Mouse (Mus musculus) limb, embryonic 15.5 days (tissue): ENCODE measurements around the gene Ankrd10. TPM values are rescaled to one million over a fixed set of nuclear protein-coding genes. Genes with fewer than 3 reads are reported as not detected.
"Not testable (repeated sequence)": the region's sequence is repeated elsewhere in the genome, so short reads cannot be mapped to it uniquely, and the experiment has no call there.

Experiments
- ATAC-seq: fragments of 200-750 bp; cut with Nextera tagmentation; 2 replicates; pipeline ENCODE4 v1.8.0; 2017; ENCODE audit warnings: low read depth, moderate TSS enrichment; ENCODE audit not compliant: insufficient number of reproducible peaks, low FRiP score, low TSS enrichment
- H3K27ac ChIP-seq: fragments of 300-500 bp; sonication (generic); 2 replicates; pipeline ENCODE4 v1.5.1; 2015; ENCODE audit warnings: moderate library complexity, mild to moderate bottlenecking, inconsistent platforms
- H3K27me3 ChIP-seq: fragments of 300-500 bp; sonication (generic); 2 replicates; pipeline ENCODE4 v1.6.1; 2015; ENCODE audit warnings: inconsistent platforms
- H3K36me3 ChIP-seq: fragments of 300-500 bp; sonication (generic); 2 replicates; pipeline ENCODE4 v1.6.1; 2015; ENCODE audit warnings: inconsistent platforms
- H3K4me1 ChIP-seq: fragments of 300-500 bp; sonication (generic); 2 replicates; pipeline ENCODE4 v1.6.1; 2015; ENCODE audit warnings: inconsistent platforms
- H3K4me2 ChIP-seq: fragments of 300-500 bp; sonication (generic); 2 replicates; pipeline ENCODE4 v1.6.1; 2015; ENCODE audit warnings: mild to moderate bottlenecking, inconsistent platforms
- H3K4me3 ChIP-seq: fragments of 300-500 bp; sonication (generic); 2 replicates; pipeline ENCODE4 v1.5.1; 2015; ENCODE audit warnings: mild to moderate bottlenecking, inconsistent platforms
- H3K9ac ChIP-seq: fragments of 300-500 bp; sonication (generic); 2 replicates; pipeline ENCODE4 v1.6.1; 2015; ENCODE audit warnings: inconsistent platforms
- H3K9me3 ChIP-seq: fragments of 300-500 bp; sonication (generic); 2 replicates; pipeline ENCODE4 v1.6.1; 2016; ENCODE audit warnings: inconsistent platforms
- WGBS: fragments of 180-500 bp; shearing (Covaris S2); methylation state at CpG from one replicate; pipeline ENCODE4 v1.1.7; 2015; 5-methylcytosine and 5-hydroxymethylcytosine counted together
- polyA plus RNA-seq: library from polyadenylated mRNA; unstranded; fragments of >200 nt; fragmentation: Nextera tagmentation; extraction: Ambion mirVana; gene quantifications from 2 replicates; pipeline ENCODE4 v1.2.1, GENCODE M21; 2015

Gene Ankrd10
- polyA plus RNA-seq: 83.0 and 88.2 TPM in 2 replicates

DNA sequence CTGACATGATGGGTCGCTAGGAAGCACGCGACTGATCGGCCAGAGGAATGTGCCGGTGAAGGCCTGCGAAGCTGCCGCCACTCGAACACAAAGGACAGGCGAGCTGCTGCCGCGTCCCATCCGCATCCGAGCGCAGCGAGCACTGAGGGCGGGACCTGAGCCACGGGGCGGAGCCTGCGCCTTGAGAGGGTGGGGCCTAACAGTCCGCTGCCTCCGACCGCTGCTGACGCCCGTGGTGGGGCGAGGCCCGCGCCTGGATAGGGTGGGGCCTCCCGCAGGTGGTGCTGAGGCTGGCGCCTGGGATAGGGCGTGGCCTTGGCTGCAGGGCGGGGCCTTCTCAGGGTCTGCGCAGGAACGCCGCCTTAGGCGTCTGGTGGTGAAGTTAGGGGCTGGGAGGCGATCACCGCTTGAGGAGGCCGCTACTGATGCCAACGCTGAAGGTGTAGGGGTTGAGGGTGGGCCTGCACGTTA is at the start of gene Ankrd10:
Gene Ankrd10 (minus strand): TSS at position 147 of the 471 bp plus-strand sequence.
- H3K27me3 ChIP-seq: no peaks in the 10 kb centered on the region
- H3K4me3 ChIP-seq: peak within 1 kb of the TSS; percentile 99
- no peaks in the 10 kb centered on the region for H3K9me3 ChIP-seq
- ATAC-seq: peak; percentile 93
- under 1% methylated on average over 40 of the region's 40 CpGs for WGBS
- H3K4me1 ChIP-seq: peaks cover 42% of the 10 kb centered on the region
- peaks cover 12% of the 10 kb centered on the region for H3K36me3 ChIP-seq
- H3K4me2 ChIP-seq: peak within 1 kb of the TSS; percentile 83
- H3K9ac ChIP-seq: peak within 1 kb of the TSS; percentile 93
- peak within 1 kb of the TSS; percentile 98 for H3K27ac ChIP-seq

- Histone ChIP-seq H3K4me2 (no peak overlapping the region), H3K9ac (no peak overlapping the region), H3K27me3 (no peaks in the 10 kb centered on the region), H3K4me3 (no peak overlapping the region), H3K36me3 (no peaks in the 10 kb centered on the region), H3K4me1 (no peaks in the 10 kb centered on the region), H3K9me3 (no peaks in the 10 kb centered on the region), H3K27ac (no peak overlapping the region)
- no peak for ATAC-seq
- 74% methylated on average over 7 of the region's 7 CpGs for WGBS
These were observed 49.0 kb upstream of the Ankrd10 start for GRCm38 (mm10) chr8:11684558-11684957.

- H3K4me1 ChIP-seq: no peaks in the 10 kb centered on the region
- H3K27me3 ChIP-seq: no peaks in the 10 kb centered on the region
- no peak overlapping the region for H3K9ac ChIP-seq
- ATAC-seq: no peak
- H3K36me3 ChIP-seq: no peaks in the 10 kb centered on the region
- no peak overlapping the region for H3K27ac ChIP-seq
- H3K4me2 ChIP-seq: no peak overlapping the region
- no peak overlapping the region for H3K4me3 ChIP-seq
- 64% methylated on average over 2 of the region's 2 CpGs for WGBS
- H3K9me3 ChIP-seq: no peaks in the 10 kb centered on the region
These were observed 32.8 kb upstream of the Ankrd10 start for GRCm38 (mm10) chr8:11668308-11668707.

DNA sequence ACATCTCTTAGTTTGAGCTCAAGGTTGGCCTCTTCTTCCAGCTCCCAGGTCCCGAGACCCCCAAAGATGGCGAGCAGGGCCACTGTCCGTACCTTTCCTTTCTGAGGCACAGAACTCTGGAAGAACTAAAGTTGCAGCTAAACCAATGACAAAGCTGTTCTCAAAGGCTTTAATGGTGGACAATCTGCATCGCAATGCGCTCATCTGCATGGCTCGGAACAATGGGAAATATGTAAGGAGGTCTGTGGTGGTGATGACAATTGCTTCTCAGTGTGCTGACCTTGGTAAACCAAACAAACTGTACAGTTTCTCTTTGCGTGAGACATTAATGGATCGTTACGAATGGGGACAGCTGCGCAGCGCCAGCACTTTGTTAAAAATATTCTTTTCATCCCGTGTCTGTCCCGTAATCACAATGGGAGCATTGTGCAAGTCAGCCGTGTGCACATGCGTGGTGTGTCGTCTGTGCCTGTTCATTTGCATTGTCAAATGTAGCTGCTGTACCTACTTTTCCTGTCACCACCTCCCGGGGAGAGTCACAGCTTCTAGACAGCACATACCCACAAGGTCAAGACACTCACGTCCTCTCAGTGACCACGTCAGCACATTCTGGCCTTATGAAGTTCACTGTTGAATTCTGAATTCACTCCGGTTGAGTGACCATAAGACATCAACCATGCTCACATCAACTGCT is 30.6 kb upstream of the Ankrd10 start:
- not testable (repeated sequence) for H3K4me3 ChIP-seq, H3K9me3 ChIP-seq, H3K36me3 ChIP-seq, H3K27me3 ChIP-seq, H3K4me2 ChIP-seq, H3K4me1 ChIP-seq, H3K9ac ChIP-seq, H3K27ac ChIP-seq, ATAC-seq
- 86% methylated on average over 20 of the region's 20 CpGs for WGBS

GRCm38 (mm10) chr8:11661969-11662368 is 26.4 kb upstream of the Ankrd10 start:
- 84% methylated on average over 3 of the region's 3 CpGs for WGBS

GRCm38 (mm10) chr8:11650021-11650420 is 14.5 kb upstream of the Ankrd10 start:
- no peak for ATAC-seq
- Histone ChIP-seq H3K9ac (no peak overlapping the region), H3K4me1 (peaks cover 9% of the 10 kb centered on the region; the same call in 1 of the 2 replicates), H3K4me3 (no peak overlapping the region), H3K4me2 (no peak overlapping the region), H3K36me3 (no peaks in the 10 kb centered on the region), H3K27ac (no peak overlapping the region), H3K9me3 (no peaks in the 10 kb centered on the region), H3K27me3 (no peaks in the 10 kb centered on the region)
- WGBS: 88% methylated on average over 5 of the region's 5 CpGs

More at GRCm38 (mm10) chr8:11661969-11662368, 26.4 kb upstream of the Ankrd10 start:
- Histone ChIP-seq H3K4me2 (no peak overlapping the region), H3K27ac (no peak overlapping the region), H3K4me3 (no peak overlapping the region), H3K36me3 (no peaks in the 10 kb centered on the region), H3K27me3 (no peaks in the 10 kb centered on the region), H3K4me1 (no peaks in the 10 kb centered on the region), H3K9me3 (no peaks in the 10 kb centered on the region), H3K9ac (no peak overlapping the region)
- no peak for ATAC-seq

DNA sequence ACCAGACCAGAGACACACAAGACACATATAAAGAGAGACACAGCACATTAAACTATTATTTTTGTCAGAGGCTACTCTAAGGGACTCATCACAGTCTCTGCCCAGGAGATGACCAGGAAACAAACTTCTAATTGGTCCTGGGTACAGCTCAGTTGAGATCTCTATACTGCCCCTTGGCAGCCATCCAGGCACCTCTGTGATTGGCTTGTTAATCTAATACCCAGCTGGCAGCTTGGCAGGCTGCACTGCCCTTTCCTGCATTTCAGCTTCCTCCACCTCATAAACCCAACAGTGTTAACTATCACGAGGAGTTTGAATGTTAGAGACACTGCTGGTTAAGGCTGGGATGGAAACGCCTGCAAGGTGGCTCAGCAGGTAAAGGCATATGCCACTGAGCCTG is 7.6 kb upstream of the Ankrd10 start:
- Histone ChIP-seq H3K4me3 (no peak overlapping the region), H3K36me3 (no peaks in the 10 kb centered on the region), H3K4me2 (no peak overlapping the region), H3K4me1 (peaks cover 18% of the 10 kb centered on the region), H3K27me3 (no peaks in the 10 kb centered on the region), H3K9ac (no peak overlapping the region), H3K9me3 (no peaks in the 10 kb centered on the region), H3K27ac (no peak overlapping the region)
- 29% methylated on average over 2 of the region's 2 CpGs for WGBS
- no peak for ATAC-seq

GRCm38 (mm10) chr8:11640606-11641005 is 5.0 kb upstream of the Ankrd10 start:
- no peak for ATAC-seq
- H3K27ac ChIP-seq: no peak overlapping the region
- H3K4me2 ChIP-seq: no peak overlapping the region
- H3K9ac ChIP-seq: no peak overlapping the region
- WGBS: 58% methylated on average over 2 of the region's 2 CpGs
- H3K4me1 ChIP-seq: peaks cover 22% of the 10 kb centered on the region
- H3K36me3 ChIP-seq: no peaks in the 10 kb centered on the region
- H3K4me3 ChIP-seq: no peak overlapping the region
- no peaks in the 10 kb centered on the region for H3K9me3 ChIP-seq
- no peaks in the 10 kb centered on the region for H3K27me3 ChIP-seq

- no peak for ATAC-seq
- H3K9ac ChIP-seq: no peak overlapping the region
- H3K4me2 ChIP-seq: no peak overlapping the region
- no peak overlapping the region for H3K27ac ChIP-seq
- H3K36me3 ChIP-seq: no peaks in the 10 kb centered on the region
- no peaks in the 10 kb centered on the region for H3K27me3 ChIP-seq
- no peaks in the 10 kb centered on the region for H3K9me3 ChIP-seq
- H3K4me1 ChIP-seq: peaks cover 28% of the 10 kb centered on the region
- WGBS: 86% methylated on average over 7 of the region's 7 CpGs
- no peak overlapping the region for H3K4me3 ChIP-seq
These were observed 2.0 kb upstream of the Ankrd10 start for GRCm38 (mm10) chr8:11637531-11637930.

DNA sequence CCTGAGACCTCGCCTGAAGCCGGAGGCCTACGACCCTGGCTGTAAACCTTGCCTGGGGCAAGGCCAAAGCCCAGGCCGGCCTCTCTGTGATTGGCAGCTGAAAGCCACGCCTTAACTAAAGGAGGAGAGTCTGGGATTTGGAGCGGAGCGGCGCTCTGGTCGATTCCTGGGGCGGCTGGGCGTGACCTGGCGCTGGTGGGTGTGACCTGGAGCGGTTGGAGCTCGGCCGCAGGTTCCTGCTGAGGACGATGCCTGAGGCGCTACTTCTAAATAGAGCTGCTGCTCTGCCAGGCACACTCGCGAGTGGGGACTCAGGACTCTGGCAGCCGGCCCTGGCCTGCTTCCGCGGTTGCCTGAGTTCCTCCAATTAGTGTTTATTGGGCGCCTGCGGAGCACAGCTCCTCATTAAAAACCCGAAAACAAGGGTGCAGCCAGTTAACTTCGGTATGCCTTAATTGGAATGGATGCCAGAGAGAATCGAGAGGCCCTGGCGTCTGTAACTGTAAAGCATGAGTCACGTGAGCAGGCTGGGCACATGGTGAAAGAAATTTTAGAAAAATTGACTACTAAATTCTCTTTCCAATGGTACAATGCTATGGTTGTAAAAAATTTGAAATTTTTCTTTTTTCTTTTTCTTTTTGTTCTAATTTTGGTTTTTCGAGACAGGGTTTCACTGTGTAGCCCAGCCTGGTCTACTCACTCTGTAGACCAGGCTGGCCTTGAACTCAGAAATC is 934 bp upstream of the Ankrd10 start:
- Histone ChIP-seq H3K9ac (no peak overlapping the region), H3K36me3 (peaks cover 4% of the 10 kb centered on the region)

GRCm38 (mm10) chr8:11635012-11635577 is 462 bp downstream of the Ankrd10 start:
- Histone ChIP-seq H3K4me1 (peaks cover 47% of the 10 kb centered on the region), H3K36me3 (peaks cover 18% of the 10 kb centered on the region), H3K4me2 (peak overlapping the region; percentile 83), H3K27ac (peak overlapping the region; percentile 98), H3K9me3 (no peaks in the 10 kb centered on the region), H3K9ac (peak overlapping the region; percentile 93), H3K4me3 (peak overlapping the region; percentile 99), H3K27me3 (no peaks in the 10 kb centered on the region)
- peak; percentile 73 for ATAC-seq
- under 1% methylated on average over 62 of the region's 70 CpGs for WGBS

More for the DNA sequence above, 934 bp upstream of the Ankrd10 start:
- Histone ChIP-seq H3K4me2 (peak overlapping the region; percentile 83), H3K4me1 (peaks cover 36% of the 10 kb centered on the region), H3K4me3 (peak overlapping the region; percentile 99), H3K27me3 (no peaks in the 10 kb centered on the region), H3K27ac (peak overlapping the region; percentile 98), H3K9me3 (no peaks in the 10 kb centered on the region)
- ATAC-seq: peak; percentile 64
- 3% methylated on average over 30 of the region's 30 CpGs for WGBS
